Mouse (Mus musculus) ES-E14 (cell line): ENCODE measurements around the gene Susd2.

Experiments
- CHD2 ChIP-seq: IDR thresholded peaks from 2 replicates; pipeline ENCODE4 v1.6.1; 2014; ENCODE audit warnings: mild to moderate bottlenecking, low read depth, low read length, inconsistent platforms
- ZNF384 ChIP-seq: IDR thresholded peaks from 2 replicates; pipeline ENCODE4 v1.6.1; 2012; ENCODE audit warnings: low read depth, low read length, inconsistent platforms

DNA sequence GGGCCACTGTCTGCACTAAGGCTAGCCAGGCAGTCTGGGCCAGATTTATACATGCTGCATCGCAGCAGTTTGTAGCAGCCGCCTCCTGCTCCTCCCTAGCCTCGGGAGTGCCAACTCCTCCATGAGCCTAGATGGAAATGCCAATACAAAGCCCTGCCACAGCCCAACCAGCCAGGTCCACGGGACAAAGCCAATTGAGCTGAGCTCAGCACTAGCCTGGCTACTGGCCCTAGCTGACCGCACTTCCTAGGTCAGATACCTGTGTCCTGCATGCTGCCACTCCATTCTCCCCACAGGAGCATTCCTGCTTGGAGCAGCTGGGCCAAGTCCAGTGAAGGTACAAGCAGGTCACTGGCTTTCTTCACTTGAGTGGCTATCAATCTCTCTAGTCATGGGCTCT is 34.2 kb upstream of the Susd2 start:
- TF ChIP-seq CHD2 (no peak), ZNF384 (no peak)
